Mouse (Mus musculus) megakaryocyte, embryonic 14.5 days (primary cell): ENCODE data around the gene 4921517D22Rik. TPM values are rescaled to one million over a fixed set of nuclear protein-coding genes. Genes with fewer than 3 reads are reported as not detected.
"Not testable (repeated sequence)": the region's sequence is repeated elsewhere in the genome, so short reads cannot be mapped to it uniquely, and the experiment has no call there.

ENCODE experiments used
- H3K27me3 ChIP-seq: replicated peaks from 2 replicates; pipeline ENCODE3; 2012; ENCODE audit warnings: inconsistent platforms
- H3K36me3 ChIP-seq: replicated peaks from 2 replicates; pipeline ENCODE3; 2012; ENCODE audit warnings: low read length, inconsistent platforms, mixed read lengths
- H3K4me1 ChIP-seq: 2 replicates; pipeline ENCODE4 v1.6.1; 2012; ENCODE audit warnings: inconsistent platforms
- H3K4me3 ChIP-seq: replicated peaks from 2 replicates; pipeline ENCODE3; 2012; ENCODE audit warnings: moderate library complexity, mild to moderate bottlenecking, inconsistent platforms
- H3K9me3 ChIP-seq: 2 replicates; pipeline ENCODE4 v1.6.1; 2012; ENCODE audit warnings: inconsistent platforms
- FLI1 ChIP-seq: IDR thresholded peaks from 2 replicates; pipeline ENCODE4 v1.6.1; 2012; ENCODE audit warnings: low read length, inconsistent platforms, mixed read lengths
- GATA1 ChIP-seq: IDR thresholded peaks from 3 replicates; pipeline ENCODE4 v1.6.1; 2012; ENCODE audit warnings: mixed read lengths, low read length, inconsistent platforms, borderline replicate concordance
- polyA plus RNA-seq: library from polyadenylated mRNA; stranded (reverse); fragments of >175 nt; gene quantifications from 2 replicates; pipeline ENCODE4 v1.2.3, GENCODE M21; 2012; ENCODE audit warnings: low replicate concordance; ENCODE audit not compliant: insufficient read depth

The 4921517D22Rik gene
- polyA plus RNA-seq: not detected in 2 replicates

- no peak within 1 kb of the TSS for H3K4me3 ChIP-seq
- peaks cover 58% of the 10 kb centered on the region for H3K27me3 ChIP-seq
- H3K9me3 ChIP-seq: peaks cover 38% of the 10 kb centered on the region
- TF ChIP-seq FLI1 (no peak), GATA1 (no peak)
- H3K36me3 ChIP-seq: no peaks in the 10 kb centered on the region
- H3K4me1 ChIP-seq: no peaks in the 10 kb centered on the region
Observed at GRCm38 (mm10) chr13:59694008-59694407, at the start of gene 4921517D22Rik. 4921517D22Rik (minus strand) TSS chr13:59694108.

- H3K27me3 ChIP-seq: peaks cover 3% of the 10 kb centered on the region
- H3K4me1 ChIP-seq: peaks cover 78% of the 10 kb centered on the region
- no peak overlapping the region for H3K4me3 ChIP-seq
- H3K9me3 ChIP-seq: peaks cover 3% of the 10 kb centered on the region; the same call in 1 of the 2 replicates
- TF ChIP-seq GATA1 (no peak), FLI1 (no peak)
- H3K36me3 ChIP-seq: peaks cover 35% of the 10 kb centered on the region
Observed at GRCm38 (mm10) chr13:59741697-59742096, 47.8 kb upstream of the 4921517D22Rik start.

GRCm38 (mm10) chr13:59741096-59741495 lies 47.2 kb upstream of the 4921517D22Rik start:
- H3K4me1 ChIP-seq: peaks cover 77% of the 10 kb centered on the region
- H3K27me3 ChIP-seq: peaks cover 3% of the 10 kb centered on the region
- no peak for TF ChIP-seq GATA1
- TF ChIP-seq FLI1: no peak
- H3K9me3 ChIP-seq: peaks cover 3% of the 10 kb centered on the region; the same call in 1 of the 2 replicates
- peaks cover 29% of the 10 kb centered on the region for H3K36me3 ChIP-seq
- no peak overlapping the region for H3K4me3 ChIP-seq

GRCm38 (mm10) chr13:59739397-59739796 lies 45.5 kb upstream of the 4921517D22Rik start:
- H3K9me3 ChIP-seq: no peaks in the 10 kb centered on the region
- peaks cover 3% of the 10 kb centered on the region for H3K27me3 ChIP-seq
- TF ChIP-seq FLI1 (no peak), GATA1 (no peak)
- H3K4me1 ChIP-seq: peaks cover 77% of the 10 kb centered on the region
- no peak overlapping the region for H3K4me3 ChIP-seq
- peaks cover 18% of the 10 kb centered on the region for H3K36me3 ChIP-seq

GRCm38 (mm10) chr13:59738455-59738854 lies 44.5 kb upstream of the 4921517D22Rik start:
- H3K4me1 ChIP-seq: peaks cover 76% of the 10 kb centered on the region

GRCm38 (mm10) chr13:59735190-59735589 lies 41.3 kb upstream of the 4921517D22Rik start:
- Histone ChIP-seq H3K27me3 (peaks cover 13% of the 10 kb centered on the region), H3K4me1 (peaks cover 83% of the 10 kb centered on the region), H3K9me3 (no peaks in the 10 kb centered on the region), H3K4me3 (no peak overlapping the region), H3K36me3 (no peaks in the 10 kb centered on the region)
- TF ChIP-seq GATA1: no peak
- no peak for TF ChIP-seq FLI1

More at GRCm38 (mm10) chr13:59738455-59738854, 44.5 kb upstream of the 4921517D22Rik start:
- no peaks in the 10 kb centered on the region for H3K9me3 ChIP-seq
- H3K4me3 ChIP-seq: no peak overlapping the region
- H3K36me3 ChIP-seq: peaks cover 10% of the 10 kb centered on the region
- TF ChIP-seq FLI1: no peak
- no peak for TF ChIP-seq GATA1
- peaks cover 3% of the 10 kb centered on the region for H3K27me3 ChIP-seq

- H3K36me3 ChIP-seq, H3K9me3 ChIP-seq, H3K4me3 ChIP-seq: not testable (repeated sequence)
- peaks cover 17% of the 10 kb centered on the region for H3K27me3 ChIP-seq
- H3K4me1 ChIP-seq: peaks cover 79% of the 10 kb centered on the region
Observed at GRCm38 (mm10) chr13:59734347-59734746, 40.4 kb upstream of the 4921517D22Rik start.

GRCm38 (mm10) chr13:59733936-59734335 lies 40.0 kb upstream of the 4921517D22Rik start:
- TF ChIP-seq GATA1: no peak
- no peak for TF ChIP-seq FLI1
- Histone ChIP-seq H3K9me3 (no peaks in the 10 kb centered on the region), H3K4me3 (no peak overlapping the region), H3K4me1 (peaks cover 81% of the 10 kb centered on the region), H3K27me3 (peaks cover 21% of the 10 kb centered on the region), H3K36me3 (no peaks in the 10 kb centered on the region)

GRCm38 (mm10) chr13:59731652-59732051 lies 37.7 kb upstream of the 4921517D22Rik start, which contains the start of gene Spata31d1d:
Spata31d1d (minus strand) TSS chr13:59731752.
- H3K36me3 ChIP-seq: no peaks in the 10 kb centered on the region
- no peaks in the 10 kb centered on the region for H3K9me3 ChIP-seq
- no peak within 1 kb of the TSS for H3K4me3 ChIP-seq
- H3K4me1 ChIP-seq: peaks cover 72% of the 10 kb centered on the region
- TF ChIP-seq GATA1: no peak
- TF ChIP-seq FLI1: no peak
- H3K27me3 ChIP-seq: peaks cover 41% of the 10 kb centered on the region

GRCm38 (mm10) chr13:59728378-59729093 lies 34.6 kb upstream of the 4921517D22Rik start:
- peaks cover 59% of the 10 kb centered on the region for H3K4me1 ChIP-seq
- H3K27me3 ChIP-seq: peaks cover 70% of the 10 kb centered on the region

More at GRCm38 (mm10) chr13:59728378-59729093, 34.6 kb upstream of the 4921517D22Rik start:
- no peaks in the 10 kb centered on the region for H3K36me3 ChIP-seq
- H3K9me3 ChIP-seq: peaks cover 6% of the 10 kb centered on the region; the same call in 1 of the 2 replicates
- H3K4me3 ChIP-seq: peak overlapping the region; percentile 31
- TF ChIP-seq GATA1 (no peak), FLI1 (no peak)
